7 mouse cellular contexts compared by ENCODE assay signal in the genomic region with DNA sequence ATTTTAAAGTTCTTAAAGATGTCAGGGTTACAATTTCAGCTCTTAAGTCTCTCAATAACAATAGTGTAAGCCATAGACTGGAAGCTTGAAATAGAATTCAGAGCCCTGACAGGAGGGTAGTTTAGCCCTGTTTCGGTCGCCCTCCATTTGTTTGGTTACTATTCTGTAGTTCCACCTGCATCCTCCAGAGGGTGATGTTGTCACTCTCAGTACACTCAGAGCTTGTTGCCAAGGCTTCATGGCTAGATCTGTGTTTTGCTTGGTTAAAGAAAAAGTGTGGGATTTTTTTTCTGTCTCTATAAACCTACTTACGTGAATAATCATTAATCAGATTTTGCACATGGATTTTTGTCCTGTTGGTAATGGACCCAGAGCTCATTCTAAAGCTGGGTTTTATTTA. TPM values are rescaled to one million over a fixed set of nuclear protein-coding genes. Genes with fewer than 3 reads are reported as not detected.
A peak's percentile ranks its signal among the peaks of the same experiment; 100 is the strongest.
DNase-seq lines count a peak whose midpoint lies in the region; ATAC-seq and TF ChIP-seq lines count a peak whose summit lies in the region.

No protein-coding gene starts in this region.

- H3K4me3 ChIP-seq in liver, embryonic 14.5 days (ENCODE audit: insufficient read depth in 1 of 2, low read depth in 2 of 2, low read length in 2 of 2) = no peak overlapping the region
- no peak overlapping the region for H3K4me3 ChIP-seq in neural tube, embryonic 12.5 days

- H3K4me2 ChIP-seq in liver, embryonic 14.5 days (ENCODE audit: low read depth) = no peak overlapping the region
- no peak overlapping the region for H3K4me2 ChIP-seq in neural tube, embryonic 12.5 days (replicated peaks)

- H3K27me3 ChIP-seq in liver, embryonic 14.5 days (ENCODE audit: control insufficient read depth, insufficient read depth, low read length) = no peaks in the 10 kb centered on the region
- no peaks in the 10 kb centered on the region for H3K27me3 ChIP-seq in neural tube, embryonic 12.5 days (replicated peaks)

- TF ChIP-seq CTCF in liver, embryonic 14.5 days (IDR thresholded peaks at IDR 0.05; ENCODE audit: low read depth) = peak; percentile 76

- H3K36me3 ChIP-seq in liver, embryonic 14.5 days (replicated peaks; ENCODE audit: control insufficient read depth, insufficient read depth, low read depth) = no peaks in the 10 kb centered on the region
- peaks cover 27% of the 10 kb centered on the region for H3K36me3 ChIP-seq in neural tube, embryonic 12.5 days

- 19% methylated on average over 3 of the region's 3 CpGs for WGBS in liver, embryonic 14.5 days (ENCODE audit: insufficient replicate concordance)
- 34% methylated on average over 3 of the region's 3 CpGs for WGBS in neural tube, embryonic 12.5 days

- no peak overlapping the region for H3K9ac ChIP-seq in liver, embryonic 14.5 days (replicated peaks)
- H3K9ac ChIP-seq in neural tube, embryonic 12.5 days = no peak overlapping the region

- H3K4me1 ChIP-seq in liver, embryonic 14.5 days (replicated peaks; ENCODE audit: control insufficient read depth in 2 of 2, insufficient read depth in 2 of 2, low read length in 1 of 2) = no peaks in the 10 kb centered on the region
- H3K4me1 ChIP-seq in neural tube, embryonic 12.5 days = no peaks in the 10 kb centered on the region

- no peak for TF ChIP-seq EP300 in liver, embryonic 14.5 days (IDR thresholded peaks at IDR 0.05; ENCODE audit: low read depth)

- ATAC-seq in liver, embryonic 14.5 days (ENCODE audit: insufficient read depth) = 0 out of 2 replicates have a peak, but pooled peaks have one; percentile 48
- ATAC-seq in neural tube, embryonic 12.5 days (ENCODE audit: low FRiP score, low read depth) = peak; percentile 70

- no peak overlapping the region for H3K27ac ChIP-seq in liver, embryonic 14.5 days
- no peak overlapping the region for H3K27ac ChIP-seq in neural tube, embryonic 12.5 days

- no peaks in the 10 kb centered on the region for H3K9me3 ChIP-seq in liver, embryonic 14.5 days (ENCODE audit: control insufficient read depth, low read length)
- H3K9me3 ChIP-seq in neural tube, embryonic 12.5 days = 0 out of 2 replicates have a peak, but pooled peaks cover 3% of the 10 kb centered on the region

- peak; percentile 72 for DNase-seq in 416B (ENCODE audit: low read depth)
- DNase-seq in B cell, adult 2 months = peak; percentile 69 to 73
- DNase-seq in cerebellum, adult 9-11 months = peak; percentile 55
- DNase-seq in gastrocnemius, postnatal 25 days = peak; percentile 10
- DNase-seq in kidney, adult 9 months = peak; percentile 73
- peak; percentile 26 to 38 (median 35) for DNase-seq in liver, embryonic 14.5 days (ENCODE audit: low read depth in 3 of 3, low spot score in 3 of 3)

RNA-seq across cellular contexts. Expression of a gene that starts 12.4 kb away (rescaled TPM):
- total RNA-seq in gastrocnemius, postnatal 25 days (2021) = under 1 TPM; 0.41 to 0.51 TPM
- polyA plus RNA-seq in liver, embryonic 14.5 days (2012; rRNA removed) = 0.21 and 1.1 TPM in 2 replicates
- polyA plus RNA-seq in liver, embryonic 14.5 days (2014; fragmentation: Nextera tagmentation; extraction: Ambion mirVana) = 0.32 and 0.53 TPM in 2 replicates
- polyA plus RNA-seq in neural tube, embryonic 12.5 days (2016; fragmentation: Nextera tagmentation; extraction: Ambion mirVana) = 1.4 and 1.5 TPM in 2 replicates

RNA-seq across cellular contexts. Expression of a gene that starts 48.6 kb away (rescaled TPM):
- 1 to 10 TPM; 1.2 to 1.3 TPM for total RNA-seq in gastrocnemius, postnatal 25 days (2021)
- polyA plus RNA-seq in liver, embryonic 14.5 days (2012; rRNA removed) = 0.12 and 0.16 TPM in 2 replicates
- polyA plus RNA-seq in liver, embryonic 14.5 days (2014; fragmentation: Nextera tagmentation; extraction: Ambion mirVana) = 0.13 and 0.29 TPM in 2 replicates
- polyA plus RNA-seq in neural tube, embryonic 12.5 days (2016; fragmentation: Nextera tagmentation; extraction: Ambion mirVana) = 11.0 and 12.1 TPM in 2 replicates

Comparison
In these comparisons a context has a peak if more than half of its experiments do, and no peak if none do; other contexts are left out.
1. DNase-seq: peak in every context shown above with its lines; median percentile 73 in kidney, adult 9 months; 72 in 416B; 71 in B cell, adult 2 months; 55 in cerebellum, adult 9-11 months; 35 in liver, embryonic 14.5 days; 10 in gastrocnemius, postnatal 25 days.